Mouse (Mus musculus) heart, embryonic 12.5 days (tissue): ENCODE results near the gene Lgals9. TPM values are rescaled to one million over a fixed set of nuclear protein-coding genes. Genes with fewer than 3 reads are reported as not detected.

ENCODE experiments used
- ATAC-seq: fragments of 200-750 bp; cut with Nextera tagmentation; 2 replicates; pipeline ENCODE4 v1.8.0; 2017; ENCODE audit warnings: moderate TSS enrichment, moderate library complexity; ENCODE audit not compliant: insufficient number of reproducible peaks, low FRiP score
- H3K27ac ChIP-seq: fragments of 300-500 bp; sonication (generic); 2 replicates; pipeline ENCODE4 v1.5.1; 2016; ENCODE audit warnings: mild to moderate bottlenecking, moderate library complexity; ENCODE audit not compliant: poor library complexity, severe bottlenecking
- H3K27me3 ChIP-seq: fragments of 300-500 bp; sonication (generic); replicated peaks from 2 replicates; pipeline ENCODE4 v1.6.1; 2016; ENCODE audit warnings: mild to moderate bottlenecking, moderate library complexity
- H3K36me3 ChIP-seq: fragments of 300-500 bp; sonication (generic); 2 replicates; pipeline ENCODE4 v1.6.1; 2016; ENCODE audit warnings: mild to moderate bottlenecking, moderate library complexity
- H3K4me1 ChIP-seq: fragments of 300-500 bp; sonication (generic); replicated peaks from 2 replicates; pipeline ENCODE4 v1.6.1; 2016; ENCODE audit warnings: mild to moderate bottlenecking
- H3K4me2 ChIP-seq: fragments of 300-500 bp; sonication (generic); 2 replicates; pipeline ENCODE4 v1.6.1; 2016; ENCODE audit warnings: mild to moderate bottlenecking, moderate library complexity
- H3K4me3 ChIP-seq: fragments of 300-500 bp; sonication (generic); 2 replicates; pipeline ENCODE4 v1.5.1; 2016; ENCODE audit warnings: mild to moderate bottlenecking
- H3K9ac ChIP-seq: fragments of 300-500 bp; sonication (generic); 2 replicates; pipeline ENCODE4 v1.6.1; 2016; ENCODE audit warnings: mild to moderate bottlenecking, moderate library complexity
- H3K9me3 ChIP-seq: fragments of 300-500 bp; sonication (generic); replicated peaks from 2 replicates; pipeline ENCODE4 v1.6.1; 2016; ENCODE audit warnings: mild to moderate bottlenecking, moderate library complexity
- WGBS: fragments of 180-500 bp; shearing (Covaris S2); methylation state at CpG from one replicate; pipeline ENCODE4 v1.1.7; 2016; 5-methylcytosine and 5-hydroxymethylcytosine counted together
- polyA plus RNA-seq: library from polyadenylated mRNA; unstranded; fragments of >200 nt; fragmentation: Nextera tagmentation; extraction: Ambion mirVana; gene quantifications from 2 replicates; pipeline ENCODE4 v1.2.1, GENCODE M21; 2016

Gene Lgals9
- polyA plus RNA-seq, 1 experiment from 2014 or later, result 53.8 TPM

GRCm38 (mm10) chr11:78973381-78974150 lies 11.2 kb downstream of the Lgals9 start:
- H3K36me3 ChIP-seq, result peaks cover 9% of the 10 kb centered on the region; the same call in 1 of the 2 replicates
- no peak for ATAC-seq
- H3K27me3 ChIP-seq, result no peaks in the 10 kb centered on the region
- H3K4me2 ChIP-seq, result no peak overlapping the region
- H3K4me1 ChIP-seq, result peaks cover 6% of the 10 kb centered on the region; the same call in 1 of the 2 replicates
- H3K9ac ChIP-seq, result no peak overlapping the region
- 64% methylated on average over 17 of the region's 17 CpGs for WGBS
- H3K9me3 ChIP-seq, result no peaks in the 10 kb centered on the region
- H3K27ac ChIP-seq, result no peak overlapping the region
- H3K4me3 ChIP-seq, result no peak overlapping the region

DNA sequence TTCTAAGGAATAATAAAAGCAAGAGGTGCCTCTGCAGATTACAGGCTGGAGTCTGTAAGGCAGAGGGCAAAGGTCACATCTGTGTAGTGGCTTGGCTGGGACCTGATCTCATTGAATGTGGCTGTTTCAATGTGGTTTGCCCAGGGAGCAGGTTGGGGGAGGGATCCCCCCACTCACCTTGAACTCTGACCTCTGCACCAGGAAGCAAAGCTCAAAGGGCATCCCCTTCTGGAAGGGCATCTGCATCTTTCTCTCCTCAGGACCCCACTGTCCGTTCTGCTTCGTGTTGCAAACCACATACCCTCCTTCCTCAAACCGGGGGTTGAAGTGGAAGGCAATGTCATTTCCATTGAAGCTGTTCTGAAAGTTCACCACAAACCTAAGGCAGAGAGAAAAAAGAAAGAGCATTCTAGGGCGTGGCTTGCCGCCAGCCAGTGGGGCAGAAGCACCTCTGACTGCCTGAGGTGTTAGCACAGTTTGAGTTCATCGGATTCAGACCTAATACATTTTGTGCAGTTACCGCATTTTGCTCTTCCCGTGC lies 11.9 kb downstream of the Lgals9 start:
- Histone ChIP-seq H3K27me3 (no peaks in the 10 kb centered on the region), H3K27ac (no peak overlapping the region), H3K4me2 (no peak overlapping the region), H3K9ac (no peak overlapping the region), H3K4me1 (peaks cover 6% of the 10 kb centered on the region; the same call in 1 of the 2 replicates), H3K4me3 (no peak overlapping the region), H3K9me3 (no peaks in the 10 kb centered on the region), H3K36me3 (peaks cover 9% of the 10 kb centered on the region; the same call in 1 of the 2 replicates)
- WGBS, result 64% methylated on average over 8 of the region's 8 CpGs
- no peak for ATAC-seq

DNA sequence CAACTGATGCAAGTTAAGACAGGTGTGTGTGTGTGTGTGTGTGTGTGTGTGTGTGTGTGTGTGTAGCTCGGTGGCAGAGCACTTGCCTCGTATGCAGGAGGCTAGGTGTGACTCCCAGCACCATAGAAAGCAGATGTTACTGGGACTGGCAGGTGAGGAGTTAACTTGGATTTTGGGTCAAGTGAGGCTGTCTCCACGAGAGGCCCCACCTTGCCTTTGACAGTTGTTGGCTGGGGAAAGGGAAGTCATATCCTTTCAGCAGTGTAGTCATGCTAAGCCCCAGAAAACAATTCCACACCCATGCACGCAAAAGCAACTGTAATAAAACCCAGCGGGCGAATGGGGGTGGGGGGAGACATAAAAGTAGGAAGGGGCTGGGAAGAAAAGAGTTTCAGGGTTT lies 12.4 kb downstream of the Lgals9 start:
- Histone ChIP-seq H3K9ac (no peak overlapping the region), H3K4me2 (no peak overlapping the region), H3K36me3 (peaks cover 9% of the 10 kb centered on the region; the same call in 1 of the 2 replicates), H3K27me3 (no peaks in the 10 kb centered on the region), H3K27ac (no peak overlapping the region), H3K9me3 (no peaks in the 10 kb centered on the region), H3K4me3 (no peak overlapping the region), H3K4me1 (peaks cover 6% of the 10 kb centered on the region; the same call in 1 of the 2 replicates)
- WGBS, result 62% methylated on average over 6 of the region's 6 CpGs
- no peak for ATAC-seq

DNA sequence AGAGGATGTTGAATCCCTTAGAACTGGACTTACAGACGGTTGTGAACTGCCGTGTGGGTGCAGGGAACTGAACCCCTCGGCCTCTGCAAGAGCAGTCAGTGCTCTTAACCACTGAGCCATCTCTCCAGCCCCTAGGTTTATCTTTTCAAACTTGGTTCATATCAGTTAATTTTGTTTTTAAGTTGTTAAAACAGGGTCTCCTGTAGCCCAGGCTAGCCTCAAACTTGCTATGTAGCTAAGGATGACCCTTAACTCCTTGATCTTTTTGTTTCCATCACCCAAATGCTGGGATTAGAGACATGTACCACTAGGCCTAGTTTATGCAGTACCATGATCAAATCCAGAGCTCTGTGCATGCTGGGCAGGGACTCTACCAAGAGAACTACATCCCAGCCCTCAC lies 13.0 kb downstream of the Lgals9 start:
- H3K27ac ChIP-seq, result no peak overlapping the region
- H3K4me1 ChIP-seq, result peaks cover 6% of the 10 kb centered on the region; the same call in 1 of the 2 replicates
- H3K27me3 ChIP-seq, result no peaks in the 10 kb centered on the region
- ATAC-seq, result no peak
- 85% methylated on average over 3 of the region's 3 CpGs for WGBS
- no peak overlapping the region for H3K4me3 ChIP-seq
- H3K9ac ChIP-seq, result no peak overlapping the region
- no peak overlapping the region for H3K4me2 ChIP-seq
- no peaks in the 10 kb centered on the region for H3K9me3 ChIP-seq
- peaks cover 9% of the 10 kb centered on the region; the same call in 1 of the 2 replicates for H3K36me3 ChIP-seq

DNA sequence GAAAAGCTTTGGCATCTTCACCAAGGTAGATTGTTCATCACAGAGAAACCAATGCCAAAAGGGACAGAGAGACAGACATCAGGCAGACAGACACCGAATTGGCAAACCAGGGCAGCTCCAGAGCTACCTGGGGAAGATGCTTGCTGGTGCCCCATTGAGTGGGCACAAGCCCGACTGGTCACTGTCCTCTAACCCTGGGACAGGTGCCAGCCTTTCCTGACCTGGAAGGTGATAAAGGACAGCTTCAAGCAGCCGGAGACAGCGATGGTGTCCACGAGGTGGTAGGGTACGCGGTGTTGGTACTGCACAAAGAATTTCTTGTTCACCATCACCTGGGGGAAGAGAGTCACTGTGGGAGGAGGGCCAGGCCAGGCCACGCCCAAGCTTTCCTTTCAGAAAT lies 13.7 kb downstream of the Lgals9 start:
- H3K4me3 ChIP-seq, result no peak overlapping the region
- H3K27me3 ChIP-seq, result no peaks in the 10 kb centered on the region
- WGBS, result 83% methylated on average over 8 of the region's 8 CpGs
- peaks cover 9% of the 10 kb centered on the region; the same call in 1 of the 2 replicates for H3K36me3 ChIP-seq
- H3K4me1 ChIP-seq, result peaks cover 6% of the 10 kb centered on the region; the same call in 1 of the 2 replicates
- no peaks in the 10 kb centered on the region for H3K9me3 ChIP-seq
- no peak overlapping the region for H3K4me2 ChIP-seq
- ATAC-seq, result no peak
- H3K27ac ChIP-seq, result no peak overlapping the region
- H3K9ac ChIP-seq, result no peak overlapping the region

- no peaks in the 10 kb centered on the region for H3K4me1 ChIP-seq
- H3K27ac ChIP-seq, result no peak overlapping the region
- no peak overlapping the region for H3K4me3 ChIP-seq
- no peaks in the 10 kb centered on the region for H3K27me3 ChIP-seq
- no peak overlapping the region for H3K9ac ChIP-seq
- H3K36me3 ChIP-seq, result 0 out of 2 replicates have a peak, but pooled peaks cover 6% of the 10 kb centered on the region
- no peak for ATAC-seq
- H3K9me3 ChIP-seq, result no peaks in the 10 kb centered on the region
- WGBS, result 63% methylated on average over 4 of the region's 4 CpGs
- H3K4me2 ChIP-seq, result no peak overlapping the region
These were observed 16.6 kb downstream of the Lgals9 start for GRCm38 (mm10) chr11:78968121-78968520.

- Histone ChIP-seq H3K36me3 (0 out of 2 replicates have a peak, but pooled peaks cover 4% of the 10 kb centered on the region), H3K9me3 (no peaks in the 10 kb centered on the region)
- 20% methylated on average over 4 of the region's 4 CpGs for WGBS
These were observed 17.4 kb downstream of the Lgals9 start for GRCm38 (mm10) chr11:78967371-78967770.

GRCm38 (mm10) chr11:78961221-78961620 lies 23.5 kb downstream of the Lgals9 start:
- H3K9ac ChIP-seq, result no peak overlapping the region
- H3K4me2 ChIP-seq, result no peak overlapping the region
- H3K4me3 ChIP-seq, result no peak overlapping the region
- no peaks in the 10 kb centered on the region for H3K36me3 ChIP-seq
- H3K9me3 ChIP-seq, result no peaks in the 10 kb centered on the region
- no peaks in the 10 kb centered on the region for H3K4me1 ChIP-seq
- WGBS, result 36% methylated on average over 5 of the region's 5 CpGs
- peaks cover 19% of the 10 kb centered on the region; the same call in 1 of the 2 replicates for H3K27me3 ChIP-seq
- H3K27ac ChIP-seq, result no peak overlapping the region
- ATAC-seq, result no peak

More at GRCm38 (mm10) chr11:78967371-78967770, 17.4 kb downstream of the Lgals9 start:
- no peak overlapping the region for H3K4me3 ChIP-seq
- no peaks in the 10 kb centered on the region for H3K4me1 ChIP-seq
- ATAC-seq, result no peak
- H3K9ac ChIP-seq, result no peak overlapping the region
- H3K27me3 ChIP-seq, result no peaks in the 10 kb centered on the region
- no peak overlapping the region for H3K27ac ChIP-seq
- H3K4me2 ChIP-seq, result no peak overlapping the region

DNA sequence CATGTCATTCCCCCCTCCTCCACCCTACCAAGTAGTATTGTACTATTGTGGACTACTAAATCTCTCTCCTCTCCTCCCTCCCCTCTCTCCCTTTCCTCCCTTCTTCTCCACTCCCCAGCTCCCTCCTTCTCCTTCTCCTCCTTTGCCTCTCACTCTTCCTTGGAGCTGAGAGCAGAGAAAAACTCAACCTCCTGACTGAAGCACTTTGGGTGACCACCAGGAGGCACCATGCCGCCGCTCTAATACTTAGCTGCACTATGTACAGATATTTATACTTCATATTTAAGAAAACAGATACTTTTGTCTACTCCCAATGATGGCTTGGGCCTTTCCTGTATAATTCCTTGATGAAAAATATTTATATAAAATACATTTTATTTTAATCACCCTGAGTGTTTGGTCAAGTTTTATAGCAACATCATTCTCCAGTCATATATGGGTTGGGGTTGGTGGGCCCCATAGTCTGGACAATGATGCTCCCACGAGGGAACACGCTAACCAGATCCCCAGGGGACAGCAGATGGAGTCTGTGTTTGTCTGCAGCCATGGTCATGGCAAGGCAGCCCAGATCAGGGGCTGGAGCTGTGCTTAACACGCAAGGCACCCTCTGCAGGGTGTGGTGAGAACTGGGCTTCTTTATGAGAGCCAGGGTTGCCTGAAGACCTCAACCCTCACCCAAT lies 24.8 kb downstream of the Lgals9 start:
- ATAC-seq, result no peak
- peaks cover 27% of the 10 kb centered on the region; the same call in 1 of the 2 replicates for H3K27me3 ChIP-seq
- WGBS, result 60% methylated on average over 5 of the region's 5 CpGs

GRCm38 (mm10) chr11:78959367-78959766 lies 25.4 kb downstream of the Lgals9 start:
- 49% methylated on average over 8 of the region's 8 CpGs for WGBS
- Histone ChIP-seq H3K27ac (no peak overlapping the region), H3K4me2 (no peak overlapping the region), H3K27me3 (peaks cover 33% of the 10 kb centered on the region), H3K4me1 (no peaks in the 10 kb centered on the region), H3K9me3 (no peaks in the 10 kb centered on the region), H3K36me3 (no peaks in the 10 kb centered on the region), H3K4me3 (no peak overlapping the region), H3K9ac (no peak overlapping the region)
- no peak for ATAC-seq

More for the DNA sequence above, 24.8 kb downstream of the Lgals9 start:
- no peaks in the 10 kb centered on the region for H3K4me1 ChIP-seq
- no peak overlapping the region for H3K4me2 ChIP-seq
- no peaks in the 10 kb centered on the region for H3K36me3 ChIP-seq
- H3K4me3 ChIP-seq, result no peak overlapping the region
- no peaks in the 10 kb centered on the region for H3K9me3 ChIP-seq
- no peak overlapping the region for H3K9ac ChIP-seq
- H3K27ac ChIP-seq, result no peak overlapping the region

GRCm38 (mm10) chr11:78956260-78956659 lies 28.5 kb downstream of the Lgals9 start:
- no peak overlapping the region for H3K4me2 ChIP-seq
- H3K4me1 ChIP-seq, result peaks cover 5% of the 10 kb centered on the region; the same call in 1 of the 2 replicates
- H3K27me3 ChIP-seq, result peaks cover 52% of the 10 kb centered on the region
- H3K9me3 ChIP-seq, result no peaks in the 10 kb centered on the region
- ATAC-seq, result no peak
- 11% methylated on average over 7 of the region's 7 CpGs for WGBS
- no peak overlapping the region for H3K27ac ChIP-seq
- H3K36me3 ChIP-seq, result no peaks in the 10 kb centered on the region
- no peak overlapping the region for H3K9ac ChIP-seq
- H3K4me3 ChIP-seq, result no peak overlapping the region
